Mouse (Mus musculus) cerebellum, postnatal 10 days (tissue): ENCODE data around the gene Ropn1.
A peak's percentile ranks its signal among the peaks of the same experiment; 100 is the strongest.
"Not testable (repeated sequence)": the region's sequence is repeated elsewhere in the genome, so short reads cannot be mapped to it uniquely, and the experiment has no call there.

Source experiments
- DNase-seq, 2 experiments: peaks; one replicate each; pipeline ENCODE4 v3.0.0; 2021; ENCODE audit warnings: mixed read lengths in 2 of 2

Gene Ropn1

GRCm38 (mm10) chr16:34691156-34691555 is 41.4 kb downstream of the Ropn1 start:
- DNase-seq, result peak; percentile 14 to 40

- DNase-seq, result no peak
Measured at GRCm38 (mm10) chr16:34694477-34694876, 44.8 kb downstream of the Ropn1 start.

- DNase-seq, result not testable (repeated sequence)
Measured at GRCm38 (mm10) chr16:34698721-34699120, 49.0 kb downstream of the Ropn1 start.

GRCm38 (mm10) chr16:34700165-34700827 is 50.6 kb downstream of the Ropn1 start:
- peak; percentile 80 for DNase-seq

- DNase-seq, result no peak
Measured at GRCm38 (mm10) chr16:34700828-34701216, 51.1 kb downstream of the Ropn1 start.

- no peak for DNase-seq
Measured at GRCm38 (mm10) chr16:34706019-34706418, 56.3 kb downstream of the Ropn1 start.

GRCm38 (mm10) chr16:34706487-34706946 is 56.8 kb downstream of the Ropn1 start:
- DNase-seq, result no peak

- DNase-seq, result peak; percentile 25 to 44
Measured at GRCm38 (mm10) chr16:34711481-34711880, 61.8 kb downstream of the Ropn1 start.

GRCm38 (mm10) chr16:34725156-34725555 is 75.4 kb downstream of the Ropn1 start:
- no peak for DNase-seq
